Comparison of ENCODE assay signal across 8 mouse cellular contexts in the genomic region with DNA sequence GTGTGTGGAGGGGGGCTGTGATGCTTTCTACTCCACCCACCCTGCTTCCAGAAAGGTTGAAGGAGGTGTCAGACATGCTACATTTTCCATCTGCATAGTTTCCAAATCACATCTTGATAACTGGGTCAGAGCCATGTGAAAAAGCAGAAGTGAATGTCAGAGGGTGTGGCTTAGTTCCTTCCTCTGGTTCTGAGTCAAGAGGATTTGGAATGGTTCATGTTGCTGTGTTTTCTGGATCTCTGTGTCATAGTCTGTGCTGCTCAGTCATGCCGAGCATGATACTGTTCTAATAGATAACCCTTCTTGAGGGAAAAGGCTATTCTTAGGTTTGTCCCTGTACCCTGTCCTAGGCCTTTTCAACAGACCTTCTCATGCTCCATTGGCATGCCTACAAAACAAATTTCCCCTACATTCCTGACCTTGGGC. TPM values are rescaled to one million over a fixed set of nuclear protein-coding genes. Genes with fewer than 3 reads are reported as not detected.
DNase-seq lines count a peak whose midpoint lies in the region; ATAC-seq lines count a peak whose summit lies in the region.

No protein-coding gene starts in this region.

- H3K36me3 ChIP-seq in kidney, embryonic 14.5 days (ENCODE audit: control insufficient read depth, insufficient read depth, low read length): no peaks in the 10 kb centered on the region
- no peaks in the 10 kb centered on the region for H3K36me3 ChIP-seq in lung, embryonic 16.5 days (ENCODE audit: control insufficient read depth, insufficient read depth, low read length)

- 59% methylated on average over 1 of the region's 1 CpGs for WGBS in kidney, embryonic 14.5 days
- WGBS in lung, embryonic 16.5 days: 27% methylated on average over 1 of the region's 1 CpGs

- ATAC-seq in kidney, embryonic 14.5 days (ENCODE audit: low FRiP score, low TSS enrichment): no peak
- ATAC-seq in lung, embryonic 16.5 days (ENCODE audit: low read depth): peak; percentile 88

- H3K4me3 ChIP-seq in kidney, embryonic 14.5 days (ENCODE audit: low read length): no peak overlapping the region
- H3K4me3 ChIP-seq in lung, embryonic 16.5 days (ENCODE audit: low read length): no peak overlapping the region

- 0 out of 2 replicates have a peak, but pooled peaks cover 3% of the 10 kb centered on the region for H3K4me1 ChIP-seq in kidney, embryonic 14.5 days (ENCODE audit: control insufficient read depth, insufficient read depth, low read length)
- peaks cover 7% of the 10 kb centered on the region for H3K4me1 ChIP-seq in lung, embryonic 16.5 days (replicated peaks; ENCODE audit: control insufficient read depth, insufficient read depth, low read length)

- no peaks in the 10 kb centered on the region for H3K27me3 ChIP-seq in kidney, embryonic 14.5 days (ENCODE audit: control insufficient read depth, insufficient read depth, low read length)
- H3K27me3 ChIP-seq in lung, embryonic 16.5 days (ENCODE audit: control insufficient read depth, insufficient read depth, low read depth, low read length): no peaks in the 10 kb centered on the region

- no peak overlapping the region for H3K9ac ChIP-seq in kidney, embryonic 14.5 days (ENCODE audit: low read depth, low read length)
- H3K9ac ChIP-seq in lung, embryonic 16.5 days (ENCODE audit: low read length): no peak overlapping the region

- peak; percentile 36 for DNase-seq in kidney, adult 11 months
- peak; percentile 93 for DNase-seq in MEL-GATA-1-ER (ENCODE audit: extremely low read depth, low read depth)
- DNase-seq in heart, adult 18-20 months: peak; percentile 81 to 92
- no peak for DNase-seq in cerebellum, postnatal 36 days
- DNase-seq in c-Kit-positive CD71-positive TER-119-positive erythroid progenitor cells, embryonic 14.5 days (ENCODE audit: low spot score): no peak
- no peak for DNase-seq in right cerebral cortex, postnatal 25 days

- H3K4me2 ChIP-seq in kidney, embryonic 14.5 days (replicated peaks; ENCODE audit: low read depth, low read length): no peak overlapping the region
- H3K4me2 ChIP-seq in lung, embryonic 16.5 days (ENCODE audit: low read depth, low read length): no peak overlapping the region

- H3K27ac ChIP-seq in kidney, embryonic 14.5 days (ENCODE audit: low read depth, low read length): no peak overlapping the region
- H3K27ac ChIP-seq in lung, embryonic 16.5 days (ENCODE audit: low read length): peak overlapping the region; percentile 19

- H3K9me3 ChIP-seq in kidney, embryonic 14.5 days (ENCODE audit: control insufficient read depth, low read length): no peaks in the 10 kb centered on the region
- H3K9me3 ChIP-seq in lung, embryonic 16.5 days (ENCODE audit: control insufficient read depth, low read length): no peaks in the 10 kb centered on the region

RNA-seq across cellular contexts. Expression of a gene that starts 50.4 kb away (rescaled TPM):
- polyA plus RNA-seq in kidney, embryonic 14.5 days (2014; fragmentation: Nextera tagmentation; extraction: Ambion mirVana): 2.5 and 3.2 TPM in 2 replicates
- total RNA-seq in heart, adult 18-20 months (2021): 10 to 100 TPM; 28.3 to 42.0 TPM
- polyA plus RNA-seq in lung, embryonic 16.5 days (2015; fragmentation: Nextera tagmentation; extraction: Ambion mirVana): 3.5 and 4.9 TPM in 2 replicates

Comparison
In these comparisons a context has a peak if more than half of its experiments do, and no peak if none do; other contexts are left out.
1. DNase-seq: peak in kidney, adult 11 months (single experiment), MEL-GATA-1-ER (single experiment) and heart, adult 18-20 months (2 of 2); none in cerebellum, postnatal 36 days (0 of 2), c-Kit-positive CD71-positive TER-119-positive erythroid progenitor cells, embryonic 14.5 days (single experiment) and right cerebral cortex, postnatal 25 days (single experiment).